Mouse (Mus musculus) kidney, embryonic 16.5 days (tissue): ENCODE results near the gene Tex261. TPM values are rescaled to one million over a fixed set of nuclear protein-coding genes. Genes with fewer than 3 reads are reported as not detected.

Experiments used
- ATAC-seq: fragments of 200-750 bp; cut with Nextera tagmentation; 2 replicates; pipeline ENCODE4 v1.8.0; 2017; ENCODE audit warnings: moderate TSS enrichment; ENCODE audit not compliant: low FRiP score, low TSS enrichment
- H3K27ac ChIP-seq: fragments of 300-500 bp; sonication (generic); 2 replicates; pipeline ENCODE4 v1.5.1; 2014; ENCODE audit warnings: low read length
- H3K27me3 ChIP-seq: fragments of 300-500 bp; sonication (generic); 2 replicates; pipeline ENCODE4 v1.6.1; 2014; ENCODE audit warnings: low read length, control low read depth, mixed read lengths; ENCODE audit not compliant: insufficient read depth
- H3K36me3 ChIP-seq: fragments of 300-500 bp; sonication (generic); 2 replicates; pipeline ENCODE4 v1.6.1; 2014; ENCODE audit warnings: low read length, control low read depth, mixed read lengths; ENCODE audit not compliant: insufficient read depth
- H3K4me1 ChIP-seq: fragments of 300-500 bp; sonication (generic); 2 replicates; pipeline ENCODE4 v1.6.1; 2014; ENCODE audit warnings: low read length, control low read depth, mixed read lengths; ENCODE audit not compliant: insufficient read depth
- H3K4me2 ChIP-seq: fragments of 300-500 bp; sonication (generic); replicated peaks from 2 replicates; pipeline ENCODE4 v1.6.1; 2014; ENCODE audit warnings: low read depth, low read length
- H3K4me3 ChIP-seq: fragments of 300-500 bp; sonication (generic); 2 replicates; pipeline ENCODE4 v1.5.1; 2014; ENCODE audit warnings: mild to moderate bottlenecking, low read length
- H3K9ac ChIP-seq: fragments of 300-500 bp; sonication (generic); replicated peaks from 2 replicates; pipeline ENCODE4 v1.6.1; 2014; ENCODE audit warnings: low read length
- H3K9me3 ChIP-seq: fragments of 300-500 bp; sonication (generic); 2 replicates; pipeline ENCODE4 v1.6.1; 2016; ENCODE audit warnings: low read length, control low read depth
- WGBS: fragments of 180-500 bp; shearing (Covaris S2); extraction: QIAGEN DNeasy Blood & Tissue Kit; methylation state at CpG from one replicate; pipeline ENCODE4 v1.1.7; 2014; 5-methylcytosine and 5-hydroxymethylcytosine counted together
- polyA plus RNA-seq: library from polyadenylated mRNA; unstranded; fragments of >200 nt; fragmentation: Nextera tagmentation; extraction: Ambion mirVana; gene quantifications from 2 replicates; pipeline ENCODE4 v1.2.1, GENCODE M21; 2015

Gene Tex261
- polyA plus RNA-seq, 1 experiment from 2014 or later = 98.9 TPM

- Histone ChIP-seq H3K27me3 (no peaks in the 10 kb centered on the region), H3K9me3 (no peaks in the 10 kb centered on the region), H3K4me3 (no peak overlapping the region), H3K9ac (no peak overlapping the region), H3K4me1 (no peaks in the 10 kb centered on the region), H3K27ac (no peak overlapping the region), H3K36me3 (peaks cover 31% of the 10 kb centered on the region), H3K4me2 (no peak overlapping the region)
- 46% methylated on average over 5 of the region's 5 CpGs for WGBS
- no peak for ATAC-seq
Observed at GRCm38 (mm10) chr6:83768485-83768884, 7.1 kb downstream of the Tex261 start.

GRCm38 (mm10) chr6:83766982-83767381 lies 8.6 kb downstream of the Tex261 start:
- Histone ChIP-seq H3K4me2 (no peak overlapping the region), H3K36me3 (peaks cover 21% of the 10 kb centered on the region), H3K4me3 (no peak overlapping the region), H3K9me3 (no peaks in the 10 kb centered on the region), H3K27me3 (peaks cover 9% of the 10 kb centered on the region), H3K9ac (no peak overlapping the region), H3K27ac (no peak overlapping the region), H3K4me1 (peaks cover 9% of the 10 kb centered on the region)
- ATAC-seq = no peak
- 78% methylated on average over 3 of the region's 3 CpGs for WGBS

- Histone ChIP-seq H3K4me2 (peak overlapping the region; percentile 72), H3K4me1 (peaks cover 9% of the 10 kb centered on the region), H3K27me3 (peaks cover 41% of the 10 kb centered on the region), H3K27ac (no peak overlapping the region), H3K36me3 (no peaks in the 10 kb centered on the region), H3K9me3 (no peaks in the 10 kb centered on the region), H3K9ac (peak overlapping the region; percentile 53), H3K4me3 (peak overlapping the region; percentile 42)
- peak; percentile 78 for ATAC-seq
- WGBS = 1% methylated on average over 35 of the region's 35 CpGs
Observed at GRCm38 (mm10) chr6:83762880-83763431, 12.7 kb downstream of the Tex261 start.

- Histone ChIP-seq H3K4me2 (peak within 1 kb of the TSS; percentile 72), H3K9me3 (no peaks in the 10 kb centered on the region), H3K27ac (no peak within 1 kb of the TSS), H3K36me3 (no peaks in the 10 kb centered on the region), H3K4me1 (peaks cover 9% of the 10 kb centered on the region), H3K4me3 (peak within 1 kb of the TSS; percentile 42), H3K9ac (peak within 1 kb of the TSS; percentile 53), H3K27me3 (peaks cover 47% of the 10 kb centered on the region)
- WGBS = 21% methylated on average over 6 of the region's 6 CpGs
- ATAC-seq = no peak
Observed at GRCm38 (mm10) chr6:83762344-83762743, 13.3 kb downstream of the Tex261 start, which contains the start of gene Ankrd53. Gene Ankrd53, plus strand, starts transcription at chr6:83762644.

- no peak overlapping the region for H3K4me2 ChIP-seq
- H3K27me3 ChIP-seq = peaks cover 53% of the 10 kb centered on the region
- H3K4me3 ChIP-seq = no peak overlapping the region
- no peak overlapping the region for H3K27ac ChIP-seq
- 74% methylated on average over 9 of the region's 9 CpGs for WGBS
- H3K36me3 ChIP-seq = no peaks in the 10 kb centered on the region
- ATAC-seq = no peak
- no peaks in the 10 kb centered on the region for H3K9me3 ChIP-seq
- no peak overlapping the region for H3K9ac ChIP-seq
- no peaks in the 10 kb centered on the region for H3K4me1 ChIP-seq
Observed at GRCm38 (mm10) chr6:83756051-83756450, 19.6 kb downstream of the Tex261 start.

GRCm38 (mm10) chr6:83750171-83750684 lies 25.4 kb downstream of the Tex261 start:
- WGBS = 6% methylated on average over 11 of the region's 11 CpGs
- no peak overlapping the region for H3K4me3 ChIP-seq
- no peak overlapping the region for H3K27ac ChIP-seq
- no peaks in the 10 kb centered on the region for H3K4me1 ChIP-seq
- H3K36me3 ChIP-seq = no peaks in the 10 kb centered on the region
- ATAC-seq = no peak
- no peak overlapping the region for H3K4me2 ChIP-seq
- H3K9ac ChIP-seq = peak overlapping the region; percentile 42
- no peaks in the 10 kb centered on the region for H3K9me3 ChIP-seq
- H3K27me3 ChIP-seq = peaks cover 19% of the 10 kb centered on the region

- no peak overlapping the region for H3K9ac ChIP-seq
- H3K27ac ChIP-seq = no peak overlapping the region
- 33% methylated on average over 3 of the region's 3 CpGs for WGBS
- H3K4me1 ChIP-seq = no peaks in the 10 kb centered on the region
- H3K9me3 ChIP-seq = no peaks in the 10 kb centered on the region
- no peaks in the 10 kb centered on the region for H3K36me3 ChIP-seq
- H3K27me3 ChIP-seq = peaks cover 19% of the 10 kb centered on the region; the same call in 1 of the 2 replicates
- no peak overlapping the region for H3K4me2 ChIP-seq
- no peak for ATAC-seq
- H3K4me3 ChIP-seq = no peak overlapping the region
Observed at GRCm38 (mm10) chr6:83749286-83749685, 26.3 kb downstream of the Tex261 start.

- H3K27ac ChIP-seq = no peak overlapping the region
- H3K9me3 ChIP-seq = no peaks in the 10 kb centered on the region
- H3K4me2 ChIP-seq = no peak overlapping the region
- H3K4me3 ChIP-seq = no peak overlapping the region
- WGBS = 51% methylated on average over 2 of the region's 2 CpGs
- no peak overlapping the region for H3K9ac ChIP-seq
- ATAC-seq = no peak
- H3K4me1 ChIP-seq = no peaks in the 10 kb centered on the region
- 0 out of 2 replicates have a peak, but pooled peaks cover 5% of the 10 kb centered on the region for H3K27me3 ChIP-seq
- no peaks in the 10 kb centered on the region for H3K36me3 ChIP-seq
Observed at GRCm38 (mm10) chr6:83745466-83745865, 30.1 kb downstream of the Tex261 start.

GRCm38 (mm10) chr6:83744557-83744956 lies 31.1 kb downstream of the Tex261 start:
- WGBS = 65% methylated on average over 5 of the region's 5 CpGs
- H3K4me1 ChIP-seq = no peaks in the 10 kb centered on the region
- H3K36me3 ChIP-seq = no peaks in the 10 kb centered on the region
- peak overlapping the region; percentile 59; the same call in 1 of the 2 replicates for H3K27ac ChIP-seq
- H3K9me3 ChIP-seq = no peaks in the 10 kb centered on the region
- no peak overlapping the region for H3K9ac ChIP-seq
- ATAC-seq = peak; percentile 36; the same call in 1 of the 2 replicates
- H3K27me3 ChIP-seq = 0 out of 2 replicates have a peak, but pooled peaks cover 5% of the 10 kb centered on the region
- peak overlapping the region; percentile 14; the same call in 1 of the 2 replicates for H3K4me2 ChIP-seq
- H3K4me3 ChIP-seq = no peak overlapping the region

GRCm38 (mm10) chr6:83744126-83744525 lies 31.5 kb downstream of the Tex261 start:
- Histone ChIP-seq H3K4me2 (peak overlapping the region; percentile 14; the same call in 1 of the 2 replicates), H3K36me3 (no peaks in the 10 kb centered on the region), H3K9me3 (no peaks in the 10 kb centered on the region), H3K27ac (peak overlapping the region; percentile 59), H3K4me3 (no peak overlapping the region), H3K4me1 (no peaks in the 10 kb centered on the region), H3K9ac (no peak overlapping the region), H3K27me3 (0 out of 2 replicates have a peak, but pooled peaks cover 5% of the 10 kb centered on the region)
- WGBS = 61% methylated on average over 5 of the region's 5 CpGs
- ATAC-seq = peak; percentile 73
